ENCODE assay signal across 41 mouse cellular contexts in the genomic region with DNA sequence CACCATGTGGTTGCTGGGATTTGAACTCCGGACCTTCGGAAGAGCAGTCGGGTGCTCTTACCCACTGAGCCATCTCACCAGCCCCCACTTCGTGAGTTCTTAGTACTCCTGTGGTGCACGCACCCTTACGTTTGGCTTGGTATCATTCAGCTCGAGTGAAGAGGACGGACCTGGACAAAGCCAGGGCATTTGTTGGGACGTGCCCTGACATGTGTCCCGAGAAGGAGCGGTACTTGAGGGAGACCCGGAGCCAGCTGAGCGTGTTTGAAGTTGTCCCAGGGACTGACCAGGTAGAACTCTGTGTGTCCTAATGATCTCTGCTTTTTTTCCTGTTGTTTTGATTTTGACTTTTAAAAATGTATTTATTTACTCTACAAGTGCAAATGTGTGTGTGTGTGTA. TPM values are rescaled to one million over a fixed set of nuclear protein-coding genes. Genes with fewer than 3 reads are reported as not detected.
DNase-seq lines count a peak whose midpoint lies in the region; ATAC-seq and TF ChIP-seq lines count a peak whose summit lies in the region.
"Had no signal": no experiment of that assay in that cellular context is flagged by ENCODE, and none has a peak within 500 bp of the region (broad histone marks: within the 10 kb centered on the region; RNA-seq: fewer than 3 reads in every experiment).

No protein-coding gene starts in this region.

- TF ChIP-seq EP300 in lung, postnatal 0 days (IDR thresholded peaks at IDR 0.05) = no peak

- intact Hi-C loops in heart, postnatal 10 days (cut with DNase I) = no loop called here

- peaks cover 98% of the 10 kb centered on the region for H3K36me3 ChIP-seq in heart, embryonic 13.5 days
- peaks cover 71% of the 10 kb centered on the region for H3K36me3 ChIP-seq in lung, postnatal 0 days (ENCODE audit: insufficient read depth, low read length)

- ATAC-seq in heart, embryonic 13.5 days (ENCODE audit: extremely low read depth, insufficient number of reproducible peaks, low FRiP score, low TSS enrichment) = no peak
- peak; percentile 41; the same call in 1 of the 2 replicates for ATAC-seq in lung, postnatal 0 days
- ATAC-seq: hindbrain, postnatal 0 days; intestine, embryonic 15.5 days; liver, postnatal 0 days had no signal

- H3K4me2 ChIP-seq in heart, embryonic 13.5 days = no peak overlapping the region
- H3K4me2 ChIP-seq in lung, postnatal 0 days (replicated peaks; ENCODE audit: low read depth, low read length) = no peak overlapping the region
- H3K4me2 ChIP-seq: embryonic facial prominence, embryonic 15.5 days; forebrain, embryonic 12.5 days; hindbrain, embryonic 12.5 days; intestine, embryonic 15.5 days; limb, embryonic 13.5 days; liver, embryonic 11.5 days; neural tube, embryonic 15.5 days had no signal

- no peaks in the 10 kb centered on the region for H3K27me3 ChIP-seq in heart, embryonic 13.5 days (replicated peaks)
- H3K27me3 ChIP-seq in lung, postnatal 0 days (replicated peaks; ENCODE audit: insufficient read depth, low read length) = no peaks in the 10 kb centered on the region
- H3K27me3 ChIP-seq: CH12.LX; embryonic facial prominence, embryonic 15.5 days; forebrain, embryonic 12.5 days; hindbrain, embryonic 12.5 days; intestine, embryonic 15.5 days; limb, embryonic 13.5 days; neural tube, embryonic 15.5 days had no signal

- H3K4me3 ChIP-seq in heart, embryonic 13.5 days = no peak overlapping the region
- H3K4me3 ChIP-seq in lung, postnatal 0 days (ENCODE audit: low read depth, low read length) = no peak overlapping the region
- H3K4me3 ChIP-seq: embryonic facial prominence, embryonic 10.5 days; embryonic facial prominence, embryonic 15.5 days; forebrain, embryonic 12.5 days; hindbrain, embryonic 12.5 days; intestine, embryonic 15.5 days; layer of hippocampus, adult 2 months; limb, embryonic 13.5 days; neural tube, embryonic 15.5 days had no signal

- TF ChIP-seq CTCF in lung, postnatal 0 days (IDR thresholded peaks at IDR 0.05) = no peak

- H3K4me1 ChIP-seq in heart, embryonic 13.5 days = no peaks in the 10 kb centered on the region
- no peaks in the 10 kb centered on the region for H3K4me1 ChIP-seq in lung, postnatal 0 days (ENCODE audit: insufficient read depth, low read depth, low read length)
- H3K4me1 ChIP-seq: embryonic facial prominence, embryonic 10.5 days; embryonic facial prominence, embryonic 15.5 days; forebrain, embryonic 12.5 days; hindbrain, embryonic 12.5 days; intestine, embryonic 15.5 days; limb, embryonic 13.5 days; neural tube, embryonic 15.5 days had no signal

- no peak for DNase-seq in heart, postnatal 10 days
- DNase-seq in lung, postnatal 0 days (ENCODE audit: low spot score) = no peak
- DNase-seq in lung, postnatal 4 days = no peak
- DNase-seq in ES-CJ7 (ENCODE audit: low read depth, low spot score) = peak; percentile 42
- DNase-seq in urinary bladder, postnatal 14 days (ENCODE audit: low spot score) = peak; percentile 53
- no peak for DNase-seq in layer of hippocampus, postnatal 36 days
- no peak for DNase-seq in right cerebral cortex, postnatal 14 days
- DNase-seq: adrenal gland, postnatal 10 days; cerebellum, adult 8-10 months; cerebellum, postnatal 25 days; gastrocnemius, postnatal 25 days; heart, postnatal 36 days; kidney, adult 2 months; kidney, postnatal 36 days; liver, postnatal 0 days; midbrain, embryonic 14.5 days; right cerebral cortex, postnatal 4 days; thymus, adult 18-20 months; thymus, postnatal 36 days had no signal

- 0 out of 2 replicates have a peak overlapping the region, but pooled peaks have one; percentile 10 for H3K27ac ChIP-seq in heart, embryonic 13.5 days (replicated peaks)
- no peak overlapping the region for H3K27ac ChIP-seq in lung, postnatal 0 days (ENCODE audit: low read length)
- H3K27ac ChIP-seq: embryonic facial prominence, embryonic 10.5 days; embryonic facial prominence, embryonic 15.5 days; forebrain, embryonic 12.5 days; hindbrain, embryonic 12.5 days; hindbrain, postnatal 0 days; intestine, embryonic 15.5 days; layer of hippocampus, adult 2 months; limb, embryonic 13.5 days; macrophage; neural tube, embryonic 15.5 days; stomach, postnatal 0 days had no signal

- WGBS in heart, embryonic 13.5 days = 89% methylated on average over 13 of the region's 13 CpGs
- 89% methylated on average over 12 of the region's 13 CpGs for WGBS in lung, postnatal 0 days

- H3K9me3 ChIP-seq in heart, embryonic 13.5 days = no peaks in the 10 kb centered on the region
- no peaks in the 10 kb centered on the region for H3K9me3 ChIP-seq in lung, postnatal 0 days (ENCODE audit: low read length)
- H3K9me3 ChIP-seq: embryonic facial prominence, embryonic 10.5 days; embryonic facial prominence, embryonic 15.5 days; forebrain, embryonic 12.5 days; hindbrain, embryonic 12.5 days; intestine, embryonic 15.5 days; limb, embryonic 13.5 days; neural tube, embryonic 15.5 days had no signal

- no peak overlapping the region for H3K9ac ChIP-seq in heart, embryonic 13.5 days
- no peak overlapping the region for H3K9ac ChIP-seq in lung, postnatal 0 days (replicated peaks; ENCODE audit: low read depth)
- H3K9ac ChIP-seq: embryonic facial prominence, embryonic 15.5 days; forebrain, embryonic 12.5 days; hindbrain, embryonic 12.5 days; intestine, embryonic 15.5 days; limb, embryonic 13.5 days; liver, postnatal 0 days; neural tube, embryonic 15.5 days had no signal

RNA-seq across cellular contexts. Expression of a gene that starts 11.9 kb away (rescaled TPM):
- 4.8 and 5.2 TPM in 2 replicates for polyA plus RNA-seq in heart, embryonic 13.5 days (2015; fragmentation: Nextera tagmentation; extraction: Ambion mirVana)
- total RNA-seq in heart, postnatal 10 days (2021) = 1 to 10 TPM; 3.5 to 3.6 TPM
- polyA plus RNA-seq in lung, postnatal 0 days (2015; fragmentation: Nextera tagmentation; extraction: Ambion mirVana) = 5.4 and 5.9 TPM in 2 replicates
- 1 to 10 TPM; 4.4 to 5.1 TPM for total RNA-seq in layer of hippocampus, postnatal 36 days (2021)

RNA-seq across cellular contexts. Expression of a gene that starts 12.1 kb away (rescaled TPM):
- polyA plus RNA-seq in heart, embryonic 13.5 days (2015; fragmentation: Nextera tagmentation; extraction: Ambion mirVana) = 32.1 and 32.8 TPM in 2 replicates
- total RNA-seq in heart, postnatal 10 days (2021) = 10 to 100 TPM; 34.4 to 36.0 TPM
- 41.9 and 46.0 TPM in 2 replicates for polyA plus RNA-seq in lung, postnatal 0 days (2015; fragmentation: Nextera tagmentation; extraction: Ambion mirVana)
- 10 to 100 TPM; 50.8 TPM for total RNA-seq in layer of hippocampus, postnatal 36 days (2021)

RNA-seq across cellular contexts. Expression of a gene that starts 32.0 kb away (rescaled TPM):
- polyA plus RNA-seq in heart, embryonic 13.5 days (2015; fragmentation: Nextera tagmentation; extraction: Ambion mirVana) = not detected in 2 replicates
- under 1 TPM; 0.22 to 0.50 TPM for total RNA-seq in heart, postnatal 10 days (2021)
- polyA plus RNA-seq in lung, postnatal 0 days (2015; fragmentation: Nextera tagmentation; extraction: Ambion mirVana) = 30.3 and 32.3 TPM in 2 replicates
- not detected for total RNA-seq in layer of hippocampus, postnatal 36 days (2021)
- total RNA-seq: adrenal gland, postnatal 10 days; hindbrain, postnatal 0 days; layer of hippocampus, adult 2 months; layer of hippocampus, postnatal 14 days; left cerebral cortex, adult 8-10 months; left cerebral cortex, postnatal 36 days; megakaryocyte-erythroid progenitor cell, adult 5-6 weeks had no signal
- polyA plus RNA-seq: C2C12; embryonic facial prominence, embryonic 10.5 days; forebrain, embryonic 12.5 days; hindbrain, embryonic 12.5 days; hindbrain, postnatal 0 days; intestine, embryonic 15.5 days; kidney, embryonic 16.5 days; limb, embryonic 13.5 days; liver, embryonic 11.5 days; liver, postnatal 0 days; macrophage; midbrain, embryonic 14.5 days; neural tube, embryonic 15.5 days; spleen, adult 2 months had no signal

RNA-seq across cellular contexts. Expression of a gene that starts 38.3 kb away (rescaled TPM):
- 9.6 and 9.7 TPM in 2 replicates for polyA plus RNA-seq in heart, embryonic 13.5 days (2015; fragmentation: Nextera tagmentation; extraction: Ambion mirVana)
- 10 to 100 TPM; 30.0 to 36.4 TPM for total RNA-seq in heart, postnatal 10 days (2021)
- polyA plus RNA-seq in lung, postnatal 0 days (2015; fragmentation: Nextera tagmentation; extraction: Ambion mirVana) = 16.7 and 18.5 TPM in 2 replicates
- 10 to 100 TPM; 20.7 to 24.1 TPM for total RNA-seq in layer of hippocampus, postnatal 36 days (2021)

RNA-seq across cellular contexts. Expression of a gene that starts 40.6 kb away (rescaled TPM):
- polyA plus RNA-seq in heart, embryonic 13.5 days (2015; fragmentation: Nextera tagmentation; extraction: Ambion mirVana) = 1.8 TPM in 1 of 2 replicates, not detected in the other
- not detected for total RNA-seq in heart, postnatal 10 days (2021)
- 1.4 TPM in 1 of 2 replicates, not detected in the other for polyA plus RNA-seq in lung, postnatal 0 days (2015; fragmentation: Nextera tagmentation; extraction: Ambion mirVana)
- total RNA-seq in layer of hippocampus, postnatal 36 days (2021) = not detected
- total RNA-seq: CH12.LX; gastrocnemius, postnatal 25 days; heart, postnatal 36 days; hindbrain, postnatal 0 days; layer of hippocampus, adult 2 months; layer of hippocampus, postnatal 14 days; left cerebral cortex, adult 8-10 months; left cerebral cortex, postnatal 36 days had no signal
- polyA plus RNA-seq: C2C12; embryonic facial prominence, embryonic 15.5 days; hindbrain, embryonic 12.5 days; hindbrain, postnatal 0 days; kidney, adult 2 months; kidney, embryonic 16.5 days; limb, embryonic 13.5 days; liver, embryonic 11.5 days; liver, postnatal 0 days; lung, embryonic 16.5 days; macrophage; midbrain, embryonic 14.5 days; neural tube, embryonic 15.5 days; spleen, adult 2 months had no signal

Comparison
In these comparisons a context has a peak if more than half of its experiments do, and no peak if none do; other contexts are left out.
1. DNase-seq: peak in ES-CJ7 (single experiment) and urinary bladder, postnatal 14 days (single experiment); none in heart, postnatal 10 days (0 of 2), lung, postnatal 0 days (single experiment), lung, postnatal 4 days (0 of 2), layer of hippocampus, postnatal 36 days (0 of 2) and right cerebral cortex, postnatal 14 days (single experiment).